Mouse (Mus musculus): ENCODE data around the gene Cdk19.

DNA sequence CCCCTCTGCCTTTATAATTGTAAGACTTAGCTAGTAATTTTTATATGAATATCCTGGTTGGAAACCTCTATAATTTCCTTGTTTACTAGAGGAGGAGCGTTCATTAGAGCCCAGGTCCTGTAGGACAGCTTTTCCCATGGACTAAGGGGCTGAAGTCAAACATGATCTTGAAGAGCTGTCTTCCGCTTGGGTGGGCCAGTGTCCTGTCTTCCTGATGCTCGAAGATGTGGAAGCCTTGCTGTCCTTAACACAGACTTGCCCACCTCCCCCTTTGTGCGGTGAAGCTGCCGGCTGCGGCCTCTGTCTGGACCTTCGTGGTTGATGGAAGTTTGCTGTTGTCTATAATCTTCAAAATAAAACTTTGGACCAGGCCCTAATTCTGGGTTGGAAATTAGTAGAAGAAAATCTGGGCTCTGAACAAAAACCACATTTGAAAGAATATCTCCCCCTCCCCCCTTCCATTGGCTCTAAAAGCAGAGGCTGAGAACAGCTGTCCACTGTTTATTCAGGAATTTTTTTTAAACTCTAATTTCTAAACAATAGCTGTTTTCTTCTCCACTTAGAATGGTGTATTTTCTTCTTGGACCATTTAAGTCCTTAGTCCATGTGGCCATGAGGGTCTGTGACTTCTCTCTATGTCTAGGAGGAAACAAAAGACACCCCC, 184.1 kb downstream of the Cdk19 start:
- TF ChIP-seq GATA1 (IDR thresholded peaks at IDR 0.05; ENCODE audit: low read length) (no peak), TAL1 (IDR thresholded peaks at IDR 0.05; ENCODE audit: low read length) (no peak)

Measured in erythroblast, embryonic 14.5 days (primary cell).